Mouse (Mus musculus): Measurements from ENCODE around the gene Gpnmb.

Gene Gpnmb

DNA sequence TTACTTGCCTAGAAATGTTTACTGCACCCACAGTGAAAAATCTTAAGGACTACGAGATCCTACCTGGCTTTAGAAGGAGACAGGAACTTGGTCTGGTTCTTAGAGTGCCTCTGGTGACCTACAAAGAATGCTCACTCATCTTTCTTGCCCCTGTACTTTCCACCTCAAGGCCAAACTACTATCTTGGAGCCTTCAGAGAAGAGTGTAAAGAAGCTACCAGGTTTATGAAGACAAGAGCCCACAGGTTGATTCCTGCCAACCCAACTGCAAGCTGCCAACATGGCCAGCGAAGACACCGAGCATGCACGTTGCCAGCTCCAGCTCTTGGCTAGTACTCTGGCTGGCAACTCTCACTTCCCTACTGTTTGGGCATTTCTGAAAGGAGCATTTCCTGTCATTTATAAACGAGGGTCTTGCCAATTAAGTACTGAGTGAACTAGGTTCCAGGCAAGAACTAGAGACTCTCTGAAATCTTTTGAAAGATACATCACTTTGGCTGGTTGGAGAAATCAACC lies 61.3 kb downstream of the Gpnmb start:
- peak; percentile 24 for DNase-seq

DNA sequence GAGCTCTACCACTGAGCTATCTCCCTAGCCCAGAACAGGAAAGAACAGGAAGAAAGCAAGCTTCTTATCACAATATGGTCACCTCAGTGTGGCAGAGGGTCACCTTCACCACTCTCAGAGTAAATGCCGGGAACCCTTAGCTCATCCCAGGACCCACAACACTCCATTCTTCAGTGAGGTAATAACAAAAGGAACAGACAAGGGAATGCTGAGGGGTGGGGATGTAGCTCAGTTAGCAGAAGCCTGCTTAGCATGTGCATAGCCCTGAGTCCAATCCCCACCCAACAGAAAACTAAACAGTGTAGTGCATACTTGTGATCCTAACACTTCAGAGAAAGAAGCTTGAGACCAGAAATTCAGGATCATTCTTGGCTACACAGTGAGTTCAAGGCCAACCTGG lies 62.7 kb downstream of the Gpnmb start:
- no peak for DNase-seq

DNA sequence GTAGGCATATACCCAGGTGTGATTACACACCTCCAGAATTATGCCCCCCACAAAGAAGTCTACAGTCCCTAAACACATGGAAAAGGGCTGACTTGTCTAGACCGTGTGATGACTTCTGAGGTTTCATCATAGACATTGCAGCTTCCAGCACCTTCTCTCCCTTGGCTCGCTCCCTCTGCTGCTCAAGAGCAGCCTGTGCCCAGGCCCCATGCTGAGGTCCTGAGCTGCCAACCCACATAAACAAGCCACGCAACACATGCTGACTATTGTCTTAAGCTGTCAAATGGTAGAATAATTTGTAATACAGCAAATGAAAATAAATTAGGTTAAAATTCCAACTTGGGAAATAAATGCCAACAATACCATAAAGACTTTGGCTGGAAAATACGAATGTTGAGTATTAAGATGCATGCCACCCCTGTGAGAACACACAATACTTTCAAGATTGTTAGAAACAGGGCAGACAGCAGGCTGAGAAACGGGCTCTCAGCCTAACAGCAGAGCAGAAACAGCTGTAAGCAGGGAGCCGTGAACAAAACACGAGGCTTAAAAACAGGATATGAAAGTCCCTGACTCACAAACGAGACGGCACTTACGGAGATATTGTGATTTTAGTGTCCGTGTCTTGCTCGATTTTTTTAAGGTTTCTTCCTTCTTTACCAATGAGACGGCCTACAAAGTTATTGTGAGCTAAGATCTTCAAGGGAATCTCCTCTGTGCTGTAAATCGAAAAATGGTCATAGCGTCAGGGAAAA lies 70.6 kb downstream of the Gpnmb start:
- DNase-seq: no peak

GRCm38 (mm10) chr6:49109196-49109595 lies 72.8 kb downstream of the Gpnmb start:
- DNase-seq: no peak

- no peak for DNase-seq
These were observed 77.5 kb downstream of the Gpnmb start for GRCm38 (mm10) chr6:49113895-49114294.

- no peak for DNase-seq
These were observed 78.1 kb downstream of the Gpnmb start for GRCm38 (mm10) chr6:49114457-49114856.

GRCm38 (mm10) chr6:49115550-49115949 lies 79.2 kb downstream of the Gpnmb start:
- DNase-seq: no peak

- DNase-seq: no peak
These were observed 79.9 kb downstream of the Gpnmb start for GRCm38 (mm10) chr6:49116241-49116640.

DNA sequence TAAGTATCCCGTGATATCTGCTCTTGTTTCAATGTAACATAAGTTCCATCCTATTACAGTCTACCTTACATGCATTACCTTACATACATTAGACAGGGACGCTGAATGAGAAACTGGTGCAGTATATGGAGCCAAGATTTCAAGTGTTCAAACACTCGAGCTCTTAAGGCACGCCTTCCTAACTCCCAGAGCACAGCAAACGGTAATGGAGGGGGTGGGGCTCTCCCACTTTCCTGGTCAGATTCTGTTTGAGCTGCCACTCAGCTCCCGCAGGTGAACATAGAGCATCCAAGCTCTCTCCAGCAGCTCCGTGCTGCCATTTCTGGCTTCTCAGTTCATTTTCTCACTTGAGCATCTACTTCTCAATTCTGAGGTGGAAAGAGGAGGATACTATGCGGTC lies 82.1 kb downstream of the Gpnmb start:
- no peak for DNase-seq

- DNase-seq: no peak
These were observed 83.3 kb downstream of the Gpnmb start for GRCm38 (mm10) chr6:49119462-49120135.

- no peak for DNase-seq
These were observed 84.0 kb downstream of the Gpnmb start for GRCm38 (mm10) chr6:49120370-49120769.
